Mouse (Mus musculus) intestine, embryonic 15.5 days (tissue): ENCODE results near the gene Pax3. TPM values are rescaled to one million over a fixed set of nuclear protein-coding genes. Genes with fewer than 3 reads are reported as not detected.
A peak's percentile ranks its signal among the peaks of the same experiment; 100 is the strongest.

Source experiments
- ATAC-seq: fragments of 200-750 bp; cut with Nextera tagmentation; 2 replicates; pipeline ENCODE4 v1.8.0; 2017; ENCODE audit warnings: moderate TSS enrichment, moderate library complexity
- H3K27ac ChIP-seq: fragments of 300-500 bp; sonication (generic); 2 replicates; pipeline ENCODE4 v1.5.1; 2015; ENCODE audit warnings: mild to moderate bottlenecking, inconsistent platforms
- H3K27me3 ChIP-seq: fragments of 300-500 bp; sonication (generic); replicated peaks from 2 replicates; pipeline ENCODE4 v1.6.1; 2015; ENCODE audit warnings: inconsistent platforms
- H3K36me3 ChIP-seq: fragments of 300-500 bp; sonication (generic); 2 replicates; pipeline ENCODE4 v1.6.1; 2015; ENCODE audit warnings: inconsistent platforms
- H3K4me1 ChIP-seq: fragments of 300-500 bp; sonication (generic); replicated peaks from 2 replicates; pipeline ENCODE4 v1.6.1; 2015; ENCODE audit warnings: inconsistent platforms
- H3K4me2 ChIP-seq: fragments of 300-500 bp; sonication (generic); replicated peaks from 2 replicates; pipeline ENCODE4 v1.6.1; 2015; ENCODE audit warnings: mild to moderate bottlenecking, inconsistent platforms
- H3K4me3 ChIP-seq: fragments of 300-500 bp; sonication (generic); replicated peaks from 2 replicates; pipeline ENCODE4 v1.5.1; 2015; ENCODE audit warnings: inconsistent platforms
- H3K9ac ChIP-seq: fragments of 300-500 bp; sonication (generic); 2 replicates; pipeline ENCODE4 v1.6.1; 2015; ENCODE audit warnings: inconsistent platforms
- H3K9me3 ChIP-seq: fragments of 300-500 bp; sonication (generic); 2 replicates; pipeline ENCODE4 v1.6.1; 2016; ENCODE audit warnings: inconsistent platforms
- WGBS: fragments of 180-500 bp; shearing (Covaris S2); methylation state at CpG from one replicate; pipeline ENCODE4 v1.1.7; 2015; 5-methylcytosine and 5-hydroxymethylcytosine counted together
- polyA plus RNA-seq: library from polyadenylated mRNA; unstranded; fragments of >200 nt; fragmentation: Nextera tagmentation; extraction: Ambion mirVana; gene quantifications from 2 replicates; pipeline ENCODE4 v1.2.1, GENCODE M21; 2015

The Pax3 gene
- polyA plus RNA-seq, 1 experiment from 2014 or later: not detected

DNA sequence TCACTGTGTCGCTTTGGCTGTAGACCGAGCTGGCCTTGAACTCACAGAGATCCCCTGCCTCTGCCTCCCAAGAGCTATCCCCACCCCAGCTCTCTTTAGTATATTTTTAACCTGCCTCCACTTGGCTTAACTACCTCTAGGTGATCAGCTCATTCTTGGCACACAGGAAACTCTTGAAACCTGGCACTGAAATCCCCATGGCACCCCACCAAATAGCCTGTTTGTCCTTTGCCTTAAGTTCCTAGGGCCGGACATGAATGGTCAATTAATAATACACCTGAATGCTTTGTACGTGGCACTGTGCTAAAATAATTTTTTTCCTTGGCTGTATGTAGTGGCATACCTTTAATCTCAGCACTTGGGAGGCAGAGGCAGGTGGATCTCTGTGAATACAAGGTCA is 41.1 kb downstream of the Pax3 start:
- no peaks in the 10 kb centered on the region for H3K4me1 ChIP-seq
- H3K9ac ChIP-seq: no peak overlapping the region
- no peak overlapping the region for H3K27ac ChIP-seq
- H3K36me3 ChIP-seq: no peaks in the 10 kb centered on the region
- no peaks in the 10 kb centered on the region for H3K9me3 ChIP-seq
- WGBS: 79% methylated on average over 4 of the region's 4 CpGs
- no peak for ATAC-seq
- H3K4me3 ChIP-seq: no peak overlapping the region
- H3K4me2 ChIP-seq: no peak overlapping the region
- peaks cover 15% of the 10 kb centered on the region for H3K27me3 ChIP-seq

DNA sequence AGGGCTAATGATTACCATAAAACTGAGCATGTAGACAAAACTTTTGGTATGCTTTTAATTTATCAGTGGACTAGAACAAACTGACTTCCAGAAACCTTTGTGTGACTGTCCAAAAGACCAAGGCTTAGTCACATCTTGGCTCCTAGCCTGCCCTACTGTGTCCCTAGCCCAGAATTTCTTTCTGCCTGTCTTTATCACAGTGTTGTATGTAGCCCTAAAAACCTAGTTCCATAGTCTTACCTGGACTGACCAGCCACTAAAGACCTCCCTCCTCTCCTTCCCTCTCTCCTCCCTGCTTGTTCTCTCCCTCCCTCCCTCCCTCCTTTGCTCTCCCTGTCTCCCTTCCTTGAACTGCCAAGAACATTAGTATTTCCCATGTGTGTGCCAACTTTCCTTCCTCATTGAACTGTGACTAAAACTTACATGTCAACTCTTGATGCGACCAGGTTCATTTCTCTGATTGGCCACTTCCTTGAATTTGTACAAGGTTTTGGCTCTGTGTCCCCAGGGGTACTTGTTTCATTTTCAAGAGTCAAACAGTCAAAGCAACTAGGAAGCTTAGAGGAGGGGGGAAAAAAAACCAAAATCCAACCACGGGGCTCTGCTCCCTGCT is 48.8 kb downstream of the Pax3 start:
- no peaks in the 10 kb centered on the region for H3K36me3 ChIP-seq
- H3K27me3 ChIP-seq: peaks cover 45% of the 10 kb centered on the region
- 70% methylated on average over 2 of the region's 2 CpGs for WGBS
- H3K9ac ChIP-seq: no peak overlapping the region
- H3K27ac ChIP-seq: no peak overlapping the region
- H3K4me1 ChIP-seq: no peaks in the 10 kb centered on the region
- no peak overlapping the region for H3K4me2 ChIP-seq
- no peaks in the 10 kb centered on the region for H3K9me3 ChIP-seq
- no peak for ATAC-seq
- H3K4me3 ChIP-seq: no peak overlapping the region

DNA sequence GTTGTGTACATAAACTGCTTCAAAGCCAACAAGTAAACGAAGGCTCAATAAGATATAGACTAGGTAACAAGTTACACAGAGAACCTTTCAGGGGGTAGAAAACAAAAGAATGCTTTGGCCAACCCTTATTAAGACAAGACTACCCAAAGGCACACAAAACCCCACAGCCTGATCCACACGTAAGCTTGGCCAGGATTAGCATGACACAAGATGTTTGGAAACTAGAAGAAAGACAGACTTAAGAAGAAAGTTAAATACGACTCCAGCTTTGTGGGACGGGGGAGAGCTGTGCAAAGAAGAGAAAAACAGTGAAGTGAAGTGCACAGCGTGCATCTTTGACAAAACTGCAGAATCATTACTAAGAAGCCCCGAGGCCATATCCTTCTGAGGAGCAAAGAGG is 53.5 kb downstream of the Pax3 start:
- Histone ChIP-seq H3K4me2 (no peak overlapping the region), H3K4me3 (no peak overlapping the region), H3K4me1 (no peaks in the 10 kb centered on the region), H3K27ac (no peak overlapping the region), H3K9ac (no peak overlapping the region), H3K36me3 (no peaks in the 10 kb centered on the region), H3K9me3 (no peaks in the 10 kb centered on the region), H3K27me3 (peaks cover 68% of the 10 kb centered on the region)
- no peak for ATAC-seq
- whole genome bisulfite sequencing: 40% methylated on average over 6 of the region's 6 CpGs

DNA sequence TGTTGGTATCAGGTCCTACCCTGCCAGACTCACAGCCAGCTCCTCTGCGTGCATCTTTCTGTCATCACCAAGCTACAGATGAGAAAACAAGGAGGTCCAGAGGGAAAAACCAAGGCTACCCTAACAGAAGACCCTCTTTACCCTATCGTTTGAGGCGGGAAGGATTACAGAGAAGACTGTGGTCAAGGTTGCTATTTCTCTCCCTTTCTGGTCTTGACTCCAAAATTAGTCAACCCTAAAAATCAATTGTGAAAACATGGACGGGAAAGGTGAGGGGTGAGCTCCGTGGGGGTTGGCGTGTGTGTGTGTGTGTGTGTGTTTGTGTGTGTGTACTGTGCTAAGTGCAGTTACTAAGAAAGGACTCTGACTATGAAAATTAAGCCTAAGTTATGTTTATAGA is 54.0 kb downstream of the Pax3 start:
- 70% methylated on average over 6 of the region's 6 CpGs for WGBS
- no peak for ATAC-seq
- H3K36me3 ChIP-seq: no peaks in the 10 kb centered on the region
- peaks cover 70% of the 10 kb centered on the region for H3K27me3 ChIP-seq
- H3K4me1 ChIP-seq: no peaks in the 10 kb centered on the region
- H3K27ac ChIP-seq: no peak overlapping the region
- no peak overlapping the region for H3K4me2 ChIP-seq
- H3K9ac ChIP-seq: no peak overlapping the region
- no peak overlapping the region for H3K4me3 ChIP-seq
- H3K9me3 ChIP-seq: no peaks in the 10 kb centered on the region

DNA sequence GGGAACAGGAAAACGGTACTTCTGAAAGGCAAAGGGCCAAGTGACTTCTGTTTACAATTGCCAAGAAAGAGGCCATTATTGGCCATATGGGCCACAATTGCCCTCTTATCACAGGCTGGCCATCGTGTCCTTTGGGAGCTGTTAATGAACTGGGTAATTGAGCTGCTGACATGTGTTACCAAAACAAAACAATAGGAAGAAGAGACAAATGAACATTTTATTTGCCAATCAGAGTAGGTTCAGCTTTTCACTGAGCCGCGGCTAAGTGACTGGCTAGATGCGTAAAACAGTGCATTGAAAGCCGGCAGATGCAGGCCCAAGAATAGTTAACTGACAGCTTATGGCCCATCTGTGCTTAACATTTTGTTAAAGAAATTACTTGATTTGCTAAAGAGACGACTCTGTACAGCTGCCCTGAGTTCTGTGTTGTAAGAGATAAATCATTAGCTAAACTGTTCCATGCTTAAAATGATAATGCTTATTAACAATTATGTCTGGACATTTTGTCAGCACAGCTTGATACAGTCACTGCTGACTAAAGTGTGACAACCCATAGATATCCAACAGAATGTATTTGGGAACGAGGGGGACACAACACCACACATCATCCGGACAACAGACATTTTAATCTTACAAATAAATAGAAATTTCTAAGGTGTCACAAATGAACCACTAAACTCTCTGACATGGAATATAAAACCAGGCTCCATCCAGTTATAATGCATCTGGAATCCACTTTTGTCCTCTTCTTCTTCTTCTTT is 55.0 kb downstream of the Pax3 start:
- no peak overlapping the region for H3K4me2 ChIP-seq
- H3K4me1 ChIP-seq: no peaks in the 10 kb centered on the region
- H3K9me3 ChIP-seq: no peaks in the 10 kb centered on the region
- H3K4me3 ChIP-seq: no peak overlapping the region
- H3K27ac ChIP-seq: no peak overlapping the region
- 18% methylated on average over 9 of the region's 9 CpGs for WGBS
- H3K9ac ChIP-seq: no peak overlapping the region
- no peak for ATAC-seq
- H3K36me3 ChIP-seq: no peaks in the 10 kb centered on the region
- H3K27me3 ChIP-seq: peaks cover 77% of the 10 kb centered on the region

DNA sequence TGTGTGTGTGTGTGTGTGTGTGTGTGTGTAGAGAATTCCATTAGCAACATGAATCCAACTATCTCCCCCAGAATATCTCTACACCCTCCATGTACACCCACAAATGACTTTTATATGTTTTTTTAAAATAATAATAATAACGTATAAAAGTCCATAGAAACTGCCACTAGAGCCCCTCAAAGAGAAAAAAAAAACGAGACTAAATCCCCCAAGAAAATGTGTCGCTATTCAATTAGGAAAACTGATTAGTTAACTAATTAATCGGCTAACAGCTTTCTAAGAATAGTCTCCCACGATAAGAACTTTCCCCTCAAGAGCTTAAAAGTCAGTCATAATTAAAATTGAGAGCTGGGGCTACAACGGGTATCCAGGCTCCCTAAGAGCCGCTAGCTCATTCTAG is 55.6 kb downstream of the Pax3 start:
- no peak overlapping the region for H3K9ac ChIP-seq
- no peaks in the 10 kb centered on the region for H3K36me3 ChIP-seq
- H3K27ac ChIP-seq: no peak overlapping the region
- H3K9me3 ChIP-seq: no peaks in the 10 kb centered on the region
- H3K4me1 ChIP-seq: no peaks in the 10 kb centered on the region
- no peak overlapping the region for H3K4me3 ChIP-seq
- H3K27me3 ChIP-seq: peaks cover 75% of the 10 kb centered on the region
- 13% methylated on average over 7 of the region's 7 CpGs for WGBS
- ATAC-seq: no peak
- H3K4me2 ChIP-seq: no peak overlapping the region

DNA sequence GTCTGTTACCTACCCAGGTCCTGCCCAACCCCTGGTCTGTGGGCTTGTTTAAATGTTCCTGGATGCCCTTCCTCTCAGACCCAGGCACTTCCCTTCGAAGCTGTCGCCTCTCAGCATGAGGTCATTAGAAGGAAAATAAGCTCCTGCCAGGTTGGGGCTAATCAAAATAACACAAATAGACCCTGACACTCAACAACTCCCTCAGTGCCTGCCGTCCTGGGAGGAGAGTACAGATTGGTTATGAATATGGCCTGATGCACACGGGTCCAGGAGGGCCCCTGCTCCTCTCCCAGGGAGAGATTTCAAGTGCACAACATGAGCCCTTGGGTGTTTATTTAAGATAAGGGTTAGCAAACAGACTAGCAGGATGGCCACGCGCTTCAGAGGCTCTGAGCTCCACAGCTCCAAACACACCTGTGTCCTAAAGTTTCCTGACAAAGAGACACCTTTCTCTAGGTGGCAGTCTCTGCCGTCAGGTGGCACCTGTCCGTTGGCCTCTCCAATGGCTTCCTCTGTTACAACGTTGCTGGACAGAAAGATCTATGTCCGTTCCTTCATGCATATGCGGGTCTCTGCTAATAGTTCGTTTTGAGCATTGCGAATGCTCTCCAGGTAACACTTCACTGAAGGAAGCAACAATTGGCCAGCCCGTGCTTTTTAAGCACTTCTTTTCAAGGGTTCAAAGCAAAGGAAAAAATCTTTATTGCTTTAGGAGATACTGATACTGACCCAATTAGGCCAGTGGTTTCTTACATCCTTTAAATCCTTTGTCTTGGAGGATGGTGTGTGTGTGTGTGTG is 56.2 kb downstream of the Pax3 start:
- H3K27ac ChIP-seq: no peak overlapping the region
- ATAC-seq: peak; percentile 71
- no peaks in the 10 kb centered on the region for H3K4me1 ChIP-seq
- H3K9me3 ChIP-seq: no peaks in the 10 kb centered on the region
- H3K4me3 ChIP-seq: no peak overlapping the region
- no peak overlapping the region for H3K9ac ChIP-seq
- WGBS: 2% methylated on average over 14 of the region's 14 CpGs
- no peak overlapping the region for H3K4me2 ChIP-seq
- H3K36me3 ChIP-seq: no peaks in the 10 kb centered on the region
- peaks cover 72% of the 10 kb centered on the region for H3K27me3 ChIP-seq

DNA sequence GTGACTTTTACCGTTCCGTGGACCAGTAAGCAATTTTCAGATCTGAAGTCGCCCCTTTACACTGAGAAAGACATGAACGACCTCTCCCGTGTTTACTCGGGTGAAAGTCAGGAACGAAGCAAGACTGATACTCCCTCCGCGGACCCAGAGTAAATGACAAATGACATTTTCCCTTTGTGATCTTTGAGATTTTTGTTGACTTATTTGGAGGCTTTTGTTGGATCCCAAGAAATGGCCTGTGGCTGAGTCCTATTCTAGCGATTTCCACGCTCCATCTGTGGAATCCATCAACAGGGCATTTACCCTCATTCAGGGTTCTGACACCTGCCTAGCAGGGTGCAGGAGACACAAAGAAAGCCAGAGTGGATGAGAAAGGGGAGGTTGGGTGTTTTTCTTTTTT is 57.6 kb downstream of the Pax3 start:
- Histone ChIP-seq H3K9ac (no peak overlapping the region), H3K4me2 (no peak overlapping the region), H3K27me3 (peaks cover 69% of the 10 kb centered on the region), H3K36me3 (no peaks in the 10 kb centered on the region), H3K9me3 (no peaks in the 10 kb centered on the region), H3K27ac (no peak overlapping the region), H3K4me3 (no peak overlapping the region), H3K4me1 (no peaks in the 10 kb centered on the region)
- WGBS: 4% methylated on average over 11 of the region's 11 CpGs
- no peak for ATAC-seq

DNA sequence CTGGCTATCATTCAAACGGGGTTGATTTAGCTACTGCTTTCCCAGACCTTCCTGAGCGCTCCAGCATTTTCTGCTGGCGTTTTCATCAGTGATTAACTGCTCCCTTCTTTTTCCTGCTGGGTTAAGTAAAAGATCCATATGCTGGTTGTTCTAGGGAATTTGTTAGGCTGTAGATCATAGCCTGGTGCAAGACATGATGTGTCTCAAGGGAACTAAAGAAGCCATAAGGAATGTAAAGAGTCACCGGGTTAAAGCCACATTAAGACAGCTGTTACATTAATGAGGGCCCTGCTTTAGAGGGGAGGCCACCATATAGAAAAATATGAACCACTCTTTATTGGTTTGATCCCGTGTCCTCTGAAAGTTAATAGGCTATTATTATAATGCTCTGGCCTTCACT is 67.7 kb downstream of the Pax3 start:
- Histone ChIP-seq H3K4me1 (no peaks in the 10 kb centered on the region), H3K9ac (no peak overlapping the region), H3K36me3 (no peaks in the 10 kb centered on the region), H3K27ac (no peak overlapping the region), H3K4me2 (no peak overlapping the region), H3K27me3 (0 out of 2 replicates have a peak, but pooled peaks cover 6% of the 10 kb centered on the region), H3K4me3 (no peak overlapping the region), H3K9me3 (no peaks in the 10 kb centered on the region)
- 48% methylated on average over 5 of the region's 5 CpGs for WGBS
- ATAC-seq: no peak

DNA sequence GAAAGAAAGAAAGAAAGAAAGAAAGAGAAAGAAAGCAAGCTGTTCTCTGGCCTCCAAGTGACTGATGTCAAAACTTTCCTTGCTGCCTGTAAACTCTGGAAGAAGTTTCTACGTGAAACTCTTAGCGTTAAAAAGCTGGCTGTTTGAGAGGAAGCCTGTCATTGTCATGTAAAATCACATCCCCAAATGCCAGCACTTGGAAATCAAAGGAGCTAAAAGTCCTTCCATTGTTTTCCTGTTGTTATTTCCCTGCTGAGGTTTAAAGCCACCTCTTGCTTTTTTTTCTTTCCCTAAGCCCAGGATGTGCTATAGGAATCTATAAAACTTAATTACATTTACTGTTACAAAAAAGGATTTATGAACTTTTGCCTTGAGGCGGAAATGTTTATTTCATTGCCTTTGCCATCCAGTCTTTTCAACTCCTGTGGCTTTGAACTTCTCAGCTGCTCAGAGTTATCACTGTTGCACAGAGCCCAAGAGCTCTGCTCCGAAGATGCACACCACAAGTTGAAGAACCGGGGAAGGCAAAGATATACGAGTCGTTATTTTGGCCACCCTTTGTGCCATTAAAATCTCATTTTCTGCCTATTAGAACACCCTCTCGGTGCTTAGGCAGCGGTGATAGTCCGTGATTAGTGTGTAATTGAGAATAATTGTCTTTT is 76.9 kb downstream of the Pax3 start:
- Histone ChIP-seq H3K27ac (no peak overlapping the region), H3K4me1 (no peaks in the 10 kb centered on the region), H3K9me3 (no peaks in the 10 kb centered on the region), H3K4me3 (no peak overlapping the region), H3K36me3 (no peaks in the 10 kb centered on the region), H3K27me3 (no peaks in the 10 kb centered on the region), H3K9ac (no peak overlapping the region), H3K4me2 (no peak overlapping the region)
- WGBS: 21% methylated on average over 10 of the region's 10 CpGs
- ATAC-seq: no peak

DNA sequence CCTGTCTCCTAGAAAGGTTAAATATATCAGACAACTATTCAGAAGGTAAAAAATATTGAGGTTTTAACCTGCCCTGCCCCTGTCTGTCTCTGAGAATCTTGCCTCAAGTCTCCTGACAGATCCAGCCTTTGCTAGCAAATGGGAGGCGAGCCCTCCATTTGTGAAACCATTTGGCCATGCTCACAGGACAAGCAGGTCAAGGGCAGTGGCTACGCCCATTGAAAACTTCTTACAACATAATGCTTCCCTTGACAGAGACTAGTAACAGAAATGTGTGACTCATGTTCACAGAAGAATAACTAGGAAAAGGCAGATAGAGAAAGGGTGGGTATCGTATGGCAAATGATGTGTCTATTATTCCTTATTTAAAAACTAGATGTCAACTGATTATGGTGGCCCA is 80.9 kb downstream of the Pax3 start:
- Histone ChIP-seq H3K4me3 (no peak overlapping the region), H3K4me2 (no peak overlapping the region), H3K4me1 (no peaks in the 10 kb centered on the region), H3K9me3 (no peaks in the 10 kb centered on the region), H3K27ac (no peak overlapping the region), H3K27me3 (no peaks in the 10 kb centered on the region; the same call in 1 of the 2 replicates), H3K9ac (no peak overlapping the region), H3K36me3 (no peaks in the 10 kb centered on the region)
- ATAC-seq: no peak
- 89% methylated on average over 3 of the region's 3 CpGs for WGBS

DNA sequence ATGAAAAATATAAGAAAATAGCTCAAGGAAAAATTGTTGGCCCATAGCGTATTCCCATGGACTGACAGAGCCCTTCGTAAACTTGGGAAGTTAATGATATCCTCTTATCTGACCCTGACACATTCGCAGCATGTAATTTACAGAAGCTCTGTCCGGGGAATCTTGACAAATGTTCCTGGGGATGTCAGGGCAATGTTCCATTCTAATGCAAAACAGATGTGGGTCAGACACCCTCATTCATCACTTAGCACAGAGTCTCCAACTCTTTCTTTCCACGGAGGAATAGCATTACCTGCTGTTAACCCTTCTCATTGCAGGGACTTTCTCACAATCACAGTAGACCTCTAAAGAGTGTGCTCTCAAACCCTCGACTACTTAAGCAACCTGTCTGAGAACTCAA is 86.6 kb downstream of the Pax3 start:
- Histone ChIP-seq H3K4me3 (no peak overlapping the region), H3K9ac (no peak overlapping the region), H3K27ac (no peak overlapping the region), H3K36me3 (no peaks in the 10 kb centered on the region), H3K9me3 (no peaks in the 10 kb centered on the region), H3K27me3 (no peaks in the 10 kb centered on the region; the same call in 1 of the 2 replicates), H3K4me1 (no peaks in the 10 kb centered on the region), H3K4me2 (no peak overlapping the region)
- WGBS: 27% methylated on average over 6 of the region's 6 CpGs
- no peak for ATAC-seq
